Mouse (Mus musculus): ENCODE data around the gene Supt5.

Gene Supt5

DNA sequence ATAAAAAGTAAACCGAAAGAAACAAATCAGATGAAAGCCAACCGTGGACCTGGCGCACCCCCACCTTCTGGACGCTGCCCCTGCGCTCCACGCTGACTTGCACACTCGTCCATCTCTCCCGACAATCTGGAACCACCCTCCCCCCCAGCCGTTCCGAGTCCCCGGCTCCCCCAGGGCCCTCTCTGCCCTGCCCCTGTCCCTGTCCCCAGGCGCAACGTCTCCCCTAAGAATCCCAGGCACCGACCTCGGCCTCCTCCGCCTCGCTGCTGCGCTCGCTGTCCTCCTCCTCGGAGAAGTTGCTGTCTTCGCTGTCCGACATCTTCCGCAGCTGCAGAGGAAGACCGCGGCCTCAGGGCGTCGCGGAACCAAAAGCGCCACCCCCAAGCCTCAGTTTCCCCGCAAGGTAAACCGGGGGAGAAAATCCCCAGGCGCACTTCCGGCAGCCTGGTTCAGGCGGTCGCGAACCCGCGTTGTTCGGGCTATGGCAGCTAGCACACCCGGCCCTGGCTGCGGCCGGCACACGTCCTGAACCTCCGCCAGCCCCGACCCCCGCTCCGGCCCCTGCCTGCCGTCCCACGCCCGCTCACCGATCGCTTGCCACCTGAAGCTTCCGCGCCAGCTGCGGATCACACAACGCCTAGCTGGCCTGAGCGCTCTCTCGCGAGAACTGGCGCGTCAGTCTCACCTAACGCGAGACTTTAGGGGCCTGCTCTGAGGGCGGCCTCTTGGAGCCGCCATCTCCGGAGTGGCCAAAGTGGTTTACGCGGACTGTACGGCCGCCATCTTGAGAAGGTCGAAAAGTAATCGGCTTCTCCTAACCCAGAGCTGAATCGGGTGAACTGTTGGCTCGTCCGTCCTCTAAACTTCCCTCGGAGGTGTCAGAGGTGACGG is at the start of gene Supt5:
Gene Supt5 (minus strand): TSS at position 639 of the 891 bp plus-strand sequence.
- ChIA-PET POLR2A (interaction anchor here (0.6 to 50.6 kb wide), 82 partner anchors 8 to 1160 kb away, joined by 3 to 1116 read pairs (median 5); partner anchors contain the start of genes Rps16 (in 4 of the 4), Dll3 (in 3 of the 4), Med29 (in 3 of the 4) and Paf1 (in 3 of the 4)), CTCF (interaction anchor here in 3 of 4 experiments (0.6 to 3.1 kb wide), 18 partner anchors 8 to 260 kb away, joined by 3 to 29 read pairs (median 3); partner anchors contain the start of genes Dll3 (in 1 of the 3), Med29 (in 1 of the 3), Paf1 (in 1 of the 3) and Pak4 (in 1 of the 3))

DNA sequence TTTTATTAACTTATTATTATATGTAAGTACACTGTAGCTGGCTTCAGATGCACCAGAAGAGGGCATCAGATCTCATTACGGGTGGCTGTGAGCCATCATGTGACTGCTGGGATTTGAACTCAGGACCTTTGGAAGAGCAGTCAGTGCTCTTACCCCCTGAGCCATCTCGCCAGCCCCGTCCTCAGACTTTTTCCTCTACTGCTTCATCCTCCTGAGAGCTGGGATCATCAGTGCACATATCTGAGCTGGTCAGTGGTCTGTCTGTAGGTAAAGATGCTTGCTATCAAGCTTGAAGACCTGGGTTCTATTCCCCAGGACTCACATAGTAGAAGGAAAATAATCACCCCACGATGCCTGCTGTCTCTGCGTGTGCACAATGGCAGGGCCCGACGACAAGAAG is 48.8 kb upstream of the Supt5 start:
- CTCF ChIA-PET = interaction anchor here (0.6 to 2.1 kb wide), 12 partner anchors 11 to 354 kb away, joined by 3 to 11 read pairs (median 3); partner anchors contain the start of genes Mrps12 (in 1 of the 4), Rps16 (in 1 of the 4) and Sars2 (in 1 of the 4)
- POLR2A ChIA-PET = interaction anchor here (0.6 to 37.0 kb wide), 16 partner anchors 9 to 303 kb away, joined by 3 to 1116 read pairs (median 4); partner anchors contain the start of genes Plekhg2 (in 2 of the 4), Rps16 (in 2 of the 4), Supt5 (in 2 of the 4) and Zfp36 (in 2 of the 4)

DNA sequence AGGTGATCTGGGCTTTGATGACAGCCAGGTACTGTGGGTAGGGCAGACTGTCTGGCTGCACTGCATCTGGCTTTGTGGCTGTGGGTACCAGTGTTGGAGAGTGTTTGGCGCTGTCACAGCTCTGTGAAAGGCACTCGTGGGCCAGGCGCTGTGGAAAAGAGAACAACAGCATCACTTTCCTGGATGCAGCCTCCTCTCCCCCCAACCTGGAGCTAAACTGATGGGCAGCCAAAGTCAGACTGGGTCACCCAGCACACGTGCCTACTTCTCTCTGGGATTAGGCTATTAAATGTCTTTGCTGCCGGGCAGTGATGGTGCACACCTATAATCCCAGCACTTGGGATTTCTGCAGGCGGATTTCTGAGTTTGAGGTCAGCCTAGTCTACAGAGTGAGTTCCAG is 48.3 kb upstream of the Supt5 start:
- POLR2A ChIA-PET = interaction anchor here (0.7 to 37.0 kb wide), 15 partner anchors 8 to 244 kb away, joined by 3 to 1116 read pairs (median 5); partner anchors contain the start of genes Plekhg2 (in 2 of the 4), Rps16 (in 2 of the 4), Supt5 (in 2 of the 4) and Zfp36 (in 2 of the 4)
- CTCF ChIA-PET = interaction anchor here (0.5 to 2.1 kb wide), 13 partner anchors 11 to 355 kb away, joined by 3 to 11 read pairs (median 3); partner anchors contain the start of genes Mrps12 (in 1 of the 4), Plekhg2 (in 1 of the 4) and Sars2 (in 1 of the 4)

DNA sequence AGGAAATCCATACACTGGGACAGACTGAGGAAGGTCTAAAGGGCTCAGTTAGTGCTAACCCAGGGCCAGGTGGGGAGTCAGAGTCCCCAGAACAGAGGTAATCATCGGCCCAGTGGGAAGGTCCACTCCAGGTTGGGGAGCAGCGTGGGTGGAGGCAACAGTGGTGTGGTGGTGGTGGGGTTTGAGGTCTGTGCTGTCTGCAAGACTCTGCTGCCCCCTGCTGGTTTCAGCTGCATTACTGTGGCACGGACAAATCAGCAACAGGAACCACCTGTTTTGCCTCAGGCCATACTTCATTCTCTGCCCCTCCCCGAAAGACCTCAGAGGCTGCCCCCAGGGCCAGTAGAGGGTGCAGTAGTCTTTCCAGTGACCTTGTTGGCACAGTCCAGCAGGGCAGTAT is 47.9 kb upstream of the Supt5 start:
- ChIA-PET CTCF (interaction anchor here (0.5 to 2.1 kb wide), 14 partner anchors 11 to 322 kb away, joined by 3 to 11 read pairs (median 4); partner anchors contain the start of genes Gmfg (in 1 of the 4) and Plekhg2 (in 1 of the 4)), POLR2A (interaction anchor here in 3 of 4 experiments (0.6 to 37.0 kb wide), 17 partner anchors 8 to 347 kb away, joined by 3 to 1116 read pairs (median 5); partner anchors contain the start of genes Plekhg2 (in 2 of the 3), Rps16 (in 2 of the 3), Supt5 (in 2 of the 3) and Zfp36 (in 2 of the 3))

DNA sequence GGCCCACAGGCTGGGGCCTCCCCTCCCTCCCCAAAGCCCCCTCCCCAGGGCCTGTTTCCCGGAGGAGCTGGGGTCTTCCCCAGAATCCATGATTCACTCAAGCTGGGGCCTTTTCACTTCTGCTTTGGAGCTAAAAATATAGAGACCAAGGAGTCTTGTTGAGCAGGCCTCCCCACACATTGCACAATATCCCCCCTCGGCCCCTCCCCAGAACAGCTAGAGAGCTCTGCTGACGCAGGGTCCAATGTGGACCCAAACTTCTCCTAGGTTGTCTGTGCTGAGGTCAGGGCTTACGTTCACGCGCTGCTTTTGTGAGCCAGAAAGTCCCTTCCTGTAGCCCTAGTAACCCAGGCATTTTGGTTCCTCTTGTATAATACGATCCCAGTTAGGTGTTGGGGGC is 47.5 kb upstream of the Supt5 start:
- CTCF ChIA-PET = interaction anchor here in 3 of 4 experiments (0.6 to 2.1 kb wide), 11 partner anchors 11 to 175 kb away, joined by 3 to 11 read pairs (median 4); partner anchors contain the start of genes Gmfg (in 1 of the 3) and Plekhg2 (in 1 of the 3)
- POLR2A ChIA-PET = interaction anchor here in 3 of 4 experiments (0.6 to 37.0 kb wide), 16 partner anchors 7 to 347 kb away, joined by 3 to 1116 read pairs (median 4); partner anchors contain the start of genes Plekhg2 (in 2 of the 3), Rps16 (in 2 of the 3), Supt5 (in 2 of the 3) and Zfp36 (in 2 of the 3)

DNA sequence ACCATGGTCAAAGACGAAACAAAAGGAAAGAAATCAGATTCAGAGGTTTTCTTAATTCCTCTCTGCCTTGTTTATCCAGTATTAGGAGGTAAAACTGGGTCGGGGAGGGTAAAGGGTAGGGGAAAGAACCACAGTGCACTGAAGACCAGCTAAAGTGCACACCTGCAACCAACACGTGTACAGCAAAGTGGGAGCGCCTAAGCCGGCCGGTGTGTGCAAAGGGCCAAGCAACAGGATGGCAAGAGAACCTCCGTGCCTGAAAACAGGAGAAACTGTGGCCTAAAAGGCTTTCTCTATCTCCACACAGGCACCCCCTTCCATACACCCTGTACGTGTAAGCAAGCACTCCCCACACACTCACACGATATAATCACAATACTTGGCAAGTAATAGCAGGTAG is 46.6 kb upstream of the Supt5 start:
- ChIA-PET POLR2A (interaction anchor here in 2 of 4 experiments (1.6 to 37.0 kb wide), 9 partner anchors 5 to 47 kb away, joined by 3 to 1116 read pairs (median 350); partner anchors contain the start of genes Med29 (in 2 of the 2), Paf1 (in 2 of the 2), Plekhg2 (in 2 of the 2) and Rps16 (in 2 of the 2)), CTCF (interaction anchor here in 2 of 4 experiments (0.6 to 2.1 kb wide), 3 partner anchors 10 to 846 kb away, joined by 4 to 11 read pairs (median 5); no protein-coding TSS in a partner anchor)

DNA sequence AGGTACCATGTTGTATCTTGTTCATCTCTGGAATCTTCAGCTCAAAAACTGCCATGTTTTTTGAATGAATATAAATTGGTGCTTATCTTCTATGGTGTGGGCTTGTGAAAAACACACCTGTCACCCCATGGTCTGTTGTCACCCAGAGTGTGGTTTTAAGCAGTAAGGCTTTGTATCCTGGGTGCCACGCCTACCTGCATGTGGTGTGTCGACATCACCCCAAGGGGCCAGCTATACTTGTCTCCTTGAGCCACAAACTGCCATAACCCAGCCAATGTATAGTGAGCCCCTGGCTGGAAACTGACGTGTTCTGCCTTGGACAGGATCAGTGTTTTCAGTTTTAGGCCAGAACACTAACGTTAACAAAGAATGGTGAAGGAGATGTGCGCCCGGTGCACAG is 45.6 kb upstream of the Supt5 start:
- CTCF ChIA-PET = interaction anchor here in 2 of 4 experiments (0.6 to 0.7 kb wide), 2 partner anchors 9 to 58 kb away, joined by 3 read pairs; no protein-coding TSS in a partner anchor

DNA sequence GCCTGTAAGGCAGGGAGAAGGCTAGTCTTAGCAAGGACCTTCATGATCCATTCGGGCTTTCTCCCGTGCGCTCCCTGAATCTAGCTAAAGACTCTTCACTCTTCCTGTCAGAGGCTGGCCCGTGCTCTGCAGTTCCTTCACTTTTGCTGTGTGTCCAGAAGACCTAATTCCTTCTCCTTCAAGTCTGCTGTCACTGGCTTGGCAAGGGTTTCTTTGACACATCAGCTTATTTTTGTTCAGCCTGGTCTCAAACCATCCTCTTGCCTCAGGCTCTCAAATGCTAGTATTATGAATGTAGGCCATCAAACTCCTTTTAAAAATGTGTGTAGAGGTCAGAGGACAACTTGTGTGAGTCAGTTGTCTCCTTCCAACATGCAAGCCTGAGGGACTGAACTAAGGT is 45.1 kb upstream of the Supt5 start:
- ChIA-PET CTCF (interaction anchor here in 2 of 4 experiments (0.7 to 1.2 kb wide), 2 partner anchors 39 to 57 kb away, joined by 3 to 4 read pairs; no protein-coding TSS in a partner anchor), POLR2A (interaction anchor here in 3 of 4 experiments (0.6 to 37.0 kb wide), 24 partner anchors 5 to 827 kb away, joined by 3 to 1116 read pairs (median 6); partner anchors contain the start of genes Med29 (in 3 of the 3), Paf1 (in 3 of the 3), Dll3 (in 2 of the 3) and Plekhg2 (in 2 of the 3))

More for the DNA sequence above, 45.6 kb upstream of the Supt5 start:
- POLR2A ChIA-PET = interaction anchor here in 3 of 4 experiments (0.8 to 37.0 kb wide), 19 partner anchors 5 to 102 kb away, joined by 3 to 1116 read pairs (median 12); partner anchors contain the start of genes Med29 (in 3 of the 3), Paf1 (in 3 of the 3), Dll3 (in 2 of the 3) and Plekhg2 (in 2 of the 3)

DNA sequence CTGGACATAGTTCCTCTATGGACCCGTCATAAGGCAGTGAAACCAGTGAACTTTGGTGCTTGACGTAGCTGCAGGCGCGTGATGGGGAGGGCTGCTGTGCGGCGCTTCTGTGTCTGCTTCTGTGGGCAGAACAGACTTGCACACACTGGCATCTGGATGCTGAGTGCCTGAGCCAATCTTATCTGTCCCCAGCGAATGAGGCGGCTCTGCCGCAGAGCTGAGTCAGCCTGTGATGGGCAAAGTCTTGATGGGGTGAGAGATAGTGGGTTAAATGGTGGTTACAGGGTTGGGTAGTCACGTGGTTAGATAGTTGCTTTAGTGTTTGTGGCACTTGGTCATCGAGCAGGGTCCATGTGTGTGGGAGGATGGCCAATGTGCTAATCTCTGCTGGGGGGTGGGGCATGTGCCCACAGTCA is 44.4 kb upstream of the Supt5 start:
- POLR2A ChIA-PET = interaction anchor here in 3 of 4 experiments (0.6 to 37.0 kb wide), 40 partner anchors 4 to 974 kb away, joined by 3 to 1116 read pairs (median 5); partner anchors contain the start of genes Med29 (in 3 of the 3), Paf1 (in 3 of the 3), Rps16 (in 3 of the 3) and Dll3 (in 2 of the 3)
- CTCF ChIA-PET = interaction anchor here in 2 of 4 experiments (0.6 to 1.3 kb wide), 4 partner anchors 37 to 443 kb away, joined by 3 to 5 read pairs (median 4); no protein-coding TSS in a partner anchor

DNA sequence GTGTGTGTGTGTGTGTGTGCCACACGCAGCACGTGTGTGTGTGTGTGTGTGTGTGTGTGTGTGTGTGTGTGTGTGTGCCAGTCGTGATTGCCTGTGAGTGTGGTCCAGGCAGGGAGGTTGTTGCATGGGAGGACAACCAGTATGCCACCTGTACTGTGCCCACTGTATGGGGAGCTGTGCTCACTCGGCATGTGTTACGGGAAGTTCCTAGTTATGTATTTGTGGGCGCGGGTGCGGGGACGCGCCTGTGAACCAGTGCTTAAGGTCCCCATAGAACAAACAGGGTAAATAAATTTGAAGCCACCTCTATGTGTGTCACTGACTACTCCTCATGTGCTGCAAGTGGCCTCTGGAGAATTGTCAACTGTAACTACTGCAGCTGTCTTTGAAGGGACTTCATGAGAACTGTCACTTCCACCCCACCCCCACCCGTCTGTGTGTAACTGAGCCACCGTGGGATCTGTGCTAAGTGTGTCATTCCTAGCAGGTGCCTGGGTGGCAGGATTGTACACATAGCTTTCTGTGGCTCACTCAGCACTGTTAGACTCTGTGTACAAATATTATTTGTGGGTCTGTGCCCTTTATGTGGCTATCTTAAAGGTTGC is 43.9 kb upstream of the Supt5 start:
- CTCF ChIA-PET = interaction anchor here in 2 of 4 experiments (0.6 to 1.3 kb wide), 6 partner anchors 10 to 443 kb away, joined by 3 to 5 read pairs (median 4); partner anchors contain the start of genes Med29 (in 1 of the 2) and Paf1 (in 1 of the 2)
- POLR2A ChIA-PET = interaction anchor here in 3 of 4 experiments (0.5 to 37.0 kb wide), 46 partner anchors 4 to 1898 kb away, joined by 3 to 1116 read pairs (median 4); partner anchors contain the start of genes Med29 (in 3 of the 3), Paf1 (in 3 of the 3), Plekhg2 (in 3 of the 3) and Rps16 (in 3 of the 3)

DNA sequence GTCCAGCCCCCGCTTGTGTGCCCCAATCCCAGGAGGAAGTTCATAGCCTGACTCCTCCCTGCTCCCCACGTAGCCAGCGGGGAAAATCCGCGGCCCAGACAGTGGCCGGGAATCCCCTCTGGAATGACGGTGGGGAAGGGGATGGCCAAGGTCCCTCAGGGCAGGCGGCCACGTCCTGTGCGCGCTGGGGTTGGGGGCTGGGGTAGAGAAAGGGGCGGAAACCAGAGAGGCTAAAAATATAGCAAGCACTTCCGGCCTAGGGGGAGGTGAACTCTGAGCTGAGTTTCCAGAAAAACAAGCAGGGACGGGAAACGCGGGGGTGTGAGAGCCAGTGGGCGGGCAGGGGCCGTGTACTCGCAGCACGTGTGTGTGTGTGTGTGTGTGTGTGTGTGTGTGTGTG is 43.4 kb upstream of the Supt5 start:
- CTCF ChIA-PET = interaction anchor here in 3 of 4 experiments (0.6 to 1.3 kb wide), 6 partner anchors 11 to 319 kb away, joined by 3 to 5 read pairs (median 3); partner anchors contain the start of genes Eid2 (in 1 of the 3), Med29 (in 1 of the 3), Paf1 (in 1 of the 3) and Selenov (in 1 of the 3)

DNA sequence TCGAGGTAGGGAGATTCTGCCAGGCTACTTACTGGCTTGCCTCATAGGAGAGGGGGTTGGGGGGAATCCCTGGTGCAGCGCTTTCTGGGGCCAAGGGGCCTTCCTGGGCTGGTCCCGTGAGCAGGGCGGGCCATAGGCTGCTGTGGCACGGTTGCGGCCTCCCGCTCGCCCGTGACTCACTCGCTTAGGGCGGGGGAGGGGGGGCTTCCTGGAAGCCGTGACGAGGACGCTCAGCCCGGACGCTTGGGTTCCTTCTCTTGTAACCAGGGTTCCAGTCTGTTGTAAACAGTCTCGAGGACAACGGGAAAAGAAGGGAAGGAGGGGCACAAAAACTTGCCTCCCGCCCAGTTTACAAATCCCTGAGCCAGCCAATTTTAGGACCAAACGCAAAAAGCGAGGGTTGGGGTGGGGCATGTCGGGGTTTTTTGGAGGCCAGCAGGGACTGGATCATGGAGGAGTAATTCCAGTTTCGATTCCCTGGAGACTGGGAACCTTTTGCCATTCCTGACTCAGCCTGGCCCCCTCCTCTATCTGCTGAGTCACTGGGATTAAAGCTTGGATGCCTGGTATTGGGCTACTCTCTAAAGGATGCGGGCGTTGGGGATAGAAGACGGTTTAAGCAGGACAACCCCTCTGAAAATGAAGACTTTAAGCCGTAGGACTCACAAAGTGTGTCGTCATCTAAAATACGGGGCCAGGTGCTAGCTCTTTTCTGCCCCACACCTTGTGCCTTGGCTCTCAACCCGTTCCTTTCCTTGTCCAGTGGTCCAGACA is 42.7 kb upstream of the Supt5 start:
- POLR2A ChIA-PET = interaction anchor here (0.6 to 37.0 kb wide), 34 partner anchors 2 to 1899 kb away, joined by 3 to 1116 read pairs (median 4); partner anchors contain the start of genes Med29 (in 4 of the 4), Paf1 (in 4 of the 4), Plekhg2 (in 3 of the 4) and Rps16 (in 3 of the 4)
- CTCF ChIA-PET = interaction anchor here in 3 of 4 experiments (0.6 to 1.3 kb wide), 6 partner anchors 11 to 320 kb away, joined by 3 to 5 read pairs (median 3); partner anchors contain the start of genes Eid2 (in 1 of the 3), Med29 (in 1 of the 3), Paf1 (in 1 of the 3) and Selenov (in 1 of the 3)

More for the DNA sequence above, 43.4 kb upstream of the Supt5 start:
- POLR2A ChIA-PET = interaction anchor here in 3 of 4 experiments (0.6 to 37.0 kb wide), 40 partner anchors 3 to 1898 kb away, joined by 3 to 1116 read pairs (median 5); partner anchors contain the start of genes Med29 (in 3 of the 3), Paf1 (in 3 of the 3), Plekhg2 (in 3 of the 3) and Rps16 (in 3 of the 3)

DNA sequence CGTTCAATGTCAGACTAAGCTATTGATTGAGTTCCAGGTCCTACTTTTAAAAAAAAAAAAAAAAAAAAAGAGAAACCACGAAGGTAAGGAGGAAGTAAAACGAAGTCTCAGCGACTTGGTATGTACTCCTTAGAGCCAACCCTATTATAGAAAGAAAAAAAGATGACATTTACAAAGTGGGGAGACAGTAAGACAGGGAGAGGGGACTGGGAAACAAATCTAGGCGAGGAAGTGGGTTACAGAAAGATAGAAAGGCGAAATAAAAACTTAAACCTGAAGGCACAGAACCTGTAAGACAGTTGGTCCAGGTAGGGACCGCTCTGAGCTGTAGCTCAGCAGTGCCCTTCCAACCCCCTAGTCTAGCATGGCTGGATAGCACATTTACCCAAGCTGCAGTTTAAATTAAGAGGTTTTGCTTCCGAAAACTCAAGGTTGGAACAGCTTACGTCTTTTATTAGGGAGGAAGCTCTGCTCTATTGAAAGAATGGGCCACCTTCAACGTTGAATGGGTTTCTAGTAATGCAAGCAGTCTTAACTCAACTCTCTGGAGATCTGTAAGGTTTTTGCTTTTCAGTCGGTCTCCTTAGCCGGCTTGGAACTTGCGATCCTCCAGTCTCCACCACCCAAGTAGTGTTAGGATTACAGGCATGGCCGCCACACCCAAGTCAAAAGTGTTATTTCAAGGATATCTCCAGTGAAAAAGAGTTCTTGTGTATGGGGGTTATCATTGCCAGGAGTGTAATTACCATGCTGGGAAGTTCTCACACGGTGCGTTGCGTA is 41.9 kb upstream of the Supt5 start, which contains the start of gene Zfp36:
Gene Zfp36 (minus strand): TSS at position 17 of the 780 bp plus-strand sequence.
- CTCF ChIA-PET = interaction anchor here in 2 of 4 experiments (0.6 to 1.5 kb wide), 3 partner anchors 23 to 670 kb away, joined by 4 read pairs; no protein-coding TSS in a partner anchor
- POLR2A ChIA-PET = interaction anchor here (0.7 to 37.0 kb wide), 12 partner anchors 10 to 296 kb away, joined by 3 to 1116 read pairs (median 14); partner anchors contain the start of genes Med29 (in 4 of the 4), Paf1 (in 4 of the 4), Rps16 (in 2 of the 4) and Supt5 (in 2 of the 4)
